In the genomic region with DNA sequence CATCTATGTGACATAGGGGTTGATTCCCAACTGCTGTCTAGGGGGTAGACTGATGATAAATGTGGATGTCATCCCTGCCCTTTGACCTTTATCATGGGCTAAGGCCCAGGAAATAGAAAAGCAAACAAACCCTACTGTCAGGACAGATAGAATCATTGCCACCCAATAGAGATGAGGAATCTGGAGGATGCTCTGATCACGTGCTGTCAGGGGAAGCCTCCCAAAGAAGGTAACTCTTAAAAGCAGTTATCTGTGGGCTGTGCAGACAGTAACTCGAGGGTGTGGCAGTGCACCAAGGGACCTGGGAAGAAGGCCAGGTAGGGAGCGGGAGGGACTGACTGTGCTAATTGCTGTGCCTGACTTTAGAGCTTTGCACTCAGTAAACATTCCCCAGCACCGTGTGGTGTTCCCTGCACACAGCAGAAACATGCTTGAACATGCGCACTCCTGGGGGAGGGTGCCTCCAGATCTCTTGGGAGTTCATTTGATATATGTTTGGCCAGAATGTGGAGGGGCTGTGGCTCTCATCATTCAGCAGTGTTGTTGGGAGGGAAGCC, we compare ENCODE assay signal across 24 mouse cellular contexts. TPM values are rescaled to one million over a fixed set of nuclear protein-coding genes. Genes with fewer than 3 reads are reported as not detected.
A peak's percentile ranks its signal among the peaks of the same experiment; 100 is the strongest.
DNase-seq lines count a peak whose midpoint lies in the region; ATAC-seq and TF ChIP-seq lines count a peak whose summit lies in the region.
"Had no signal": no experiment of that assay in that cellular context is flagged by ENCODE, and none has a peak within 500 bp of the region (broad histone marks: within the 10 kb centered on the region; RNA-seq: fewer than 3 reads in every experiment).

No protein-coding gene starts in this region.

- intact Hi-C loops in gastrocnemius, adult 2 months (cut with DNase I) = loop anchor here (10.0 kb wide), 1 partner anchor 135 kb away; no protein-coding TSS in a partner anchor
- intact Hi-C loops in gastrocnemius, postnatal 14 days (cut with DNase I; ENCODE audit: low total_unique reads) = no loop called here

- 36% methylated on average over 5 of the region's 5 CpGs for WGBS in intestine, embryonic 16.5 days
- 61% methylated on average over 5 of the region's 5 CpGs for WGBS in cerebellum, adult 2 months

- peak; percentile 48; the same call in 1 of the 2 replicates for ATAC-seq in intestine, embryonic 16.5 days
- ATAC-seq: forebrain, embryonic 13.5 days had no signal

- H3K36me3 ChIP-seq in intestine, embryonic 16.5 days (ENCODE audit: control insufficient read depth, insufficient read depth, low read length) = no peaks in the 10 kb centered on the region
- H3K36me3 ChIP-seq in testis, adult 2 months (ENCODE audit: control insufficient read depth, insufficient read depth, low read length) = no peaks in the 10 kb centered on the region
- H3K36me3 ChIP-seq: G1E had no signal

- no peak overlapping the region for H3K27ac ChIP-seq in gastrocnemius, adult 2 months
- H3K27ac ChIP-seq in intestine, embryonic 16.5 days (ENCODE audit: low read length) = no peak overlapping the region
- peak overlapping the region; percentile 25 for H3K27ac ChIP-seq in testis, adult 2 months (ENCODE audit: control insufficient read depth, insufficient read depth, low read depth, low read length)
- no peak overlapping the region for H3K27ac ChIP-seq in cerebellum, adult 2 months (ENCODE audit: insufficient read depth, low read length)
- H3K27ac ChIP-seq: forebrain, embryonic 13.5 days had no signal

- peak; percentile 28 for DNase-seq in gastrocnemius, adult 2 months
- no peak for DNase-seq in gastrocnemius, postnatal 14 days
- DNase-seq in ovary, postnatal 36 days (ENCODE audit: low spot score) = peak; percentile 20
- no peak for DNase-seq in ovary, postnatal 10 days (ENCODE audit: low spot score)
- no peak for DNase-seq in cerebellum, adult 2 months
- no peak for DNase-seq in adrenal gland, postnatal 25 days
- DNase-seq: adrenal gland, postnatal 14 days; cerebellum, adult 11 months; cerebellum, postnatal 14 days; embryo, embryonic 11 days; gastrocnemius, postnatal 36 days; kidney, adult 9 months; kidney, postnatal 4 days; layer of hippocampus, adult 9-11 months; lung, adult 18-20 months; lung, postnatal 14 days; midbrain, embryonic 14.5 days; retina, postnatal 1 day had no signal

- no peak overlapping the region for H3K9ac ChIP-seq in intestine, embryonic 16.5 days (ENCODE audit: low read depth, low read length)
- H3K9ac ChIP-seq: forebrain, embryonic 13.5 days had no signal

- no peak for TF ChIP-seq CTCF in gastrocnemius, adult 2 months (IDR thresholded peaks at IDR 0.05)
- TF ChIP-seq CTCF in testis, adult 2 months (IDR thresholded peaks at IDR 0.05; ENCODE audit: control insufficient read depth, insufficient read depth, insufficient replicate concordance, low read depth, low read length) = no peak
- TF ChIP-seq CTCF in cerebellum, adult 2 months (IDR thresholded peaks at IDR 0.05; ENCODE audit: borderline replicate concordance, insufficient read depth, low read depth, low read length) = no peak

- TF ChIP-seq POLR2A in testis, adult 2 months (IDR thresholded peaks at IDR 0.05; ENCODE audit: control insufficient read depth, low read depth, low read length) = no peak
- TF ChIP-seq POLR2A in cerebellum, adult 2 months (IDR thresholded peaks at IDR 0.05; ENCODE audit: borderline replicate concordance, insufficient read depth, low read length) = no peak

- H3K9me3 ChIP-seq in intestine, embryonic 16.5 days (ENCODE audit: control insufficient read depth, low read length) = no peaks in the 10 kb centered on the region
- H3K9me3 ChIP-seq: forebrain, embryonic 13.5 days; G1E had no signal

- H3K27me3 ChIP-seq in intestine, embryonic 16.5 days (replicated peaks; ENCODE audit: control insufficient read depth, insufficient read depth, low read length) = no peaks in the 10 kb centered on the region
- no peaks in the 10 kb centered on the region; the same call in 1 of the 2 replicates for H3K27me3 ChIP-seq in testis, adult 2 months (ENCODE audit: control insufficient read depth, insufficient read depth, low read length)
- no peaks in the 10 kb centered on the region for H3K27me3 ChIP-seq in cerebellum, adult 2 months (ENCODE audit: control insufficient read depth, insufficient read depth, low read length)
- H3K27me3 ChIP-seq: forebrain, embryonic 13.5 days had no signal

- no peak overlapping the region for H3K4me2 ChIP-seq in intestine, embryonic 16.5 days (ENCODE audit: low read depth, low read length)
- H3K4me2 ChIP-seq: forebrain, embryonic 13.5 days had no signal

- H3K4me1 ChIP-seq in intestine, embryonic 16.5 days (ENCODE audit: control insufficient read depth, insufficient read depth, low read length) = peaks cover 3% of the 10 kb centered on the region
- H3K4me1 ChIP-seq in testis, adult 2 months (ENCODE audit: control insufficient read depth, insufficient read depth, low read length) = no peaks in the 10 kb centered on the region; the same call in none of the 2 replicates
- H3K4me1 ChIP-seq in cerebellum, adult 2 months (ENCODE audit: control insufficient read depth, insufficient read depth, low read length) = no peaks in the 10 kb centered on the region
- H3K4me1 ChIP-seq: forebrain, embryonic 13.5 days had no signal

- H3K4me3 ChIP-seq in gastrocnemius, adult 2 months = no peak overlapping the region
- no peak overlapping the region for H3K4me3 ChIP-seq in intestine, embryonic 16.5 days (ENCODE audit: low read length)
- no peak overlapping the region for H3K4me3 ChIP-seq in testis, adult 2 months (ENCODE audit: control insufficient read depth, low read depth, low read length)
- no peak overlapping the region for H3K4me3 ChIP-seq in cerebellum, adult 2 months (replicated peaks; ENCODE audit: insufficient read depth, low read depth, low read length)
- H3K4me3 ChIP-seq: erythroblast, embryonic 14.5 days; forebrain, embryonic 13.5 days; myocyte had no signal

RNA-seq across cellular contexts. Expression of a gene that starts 10.5 kb away (rescaled TPM):
- total RNA-seq in gastrocnemius, adult 2 months (2021) = 10 to 100 TPM; 15.0 to 16.2 TPM
- total RNA-seq in gastrocnemius, postnatal 14 days (2021) = 10 to 100 TPM; 16.9 to 18.6 TPM
- polyA plus RNA-seq in intestine, embryonic 16.5 days (2015; fragmentation: Nextera tagmentation; extraction: Ambion mirVana) = 52.3 and 54.4 TPM in 2 replicates
- polyA plus RNA-seq in testis, adult 2 months (2012; rRNA removed) = 7.8 and 12.1 TPM in 2 replicates
- 61.6 and 68.0 TPM in 2 replicates for polyA plus RNA-seq in cerebellum, adult 2 months (2012; rRNA removed)
- total RNA-seq in adrenal gland, postnatal 25 days (2021) = 59.2 and 72.5 TPM in 2 replicates

Comparison
In these comparisons a context has a peak if more than half of its experiments do, and no peak if none do; other contexts are left out.
1. DNase-seq: peak in gastrocnemius, adult 2 months (single experiment) and ovary, postnatal 36 days (single experiment); none in gastrocnemius, postnatal 14 days (single experiment), ovary, postnatal 10 days (single experiment), cerebellum, adult 2 months (0 of 2) and adrenal gland, postnatal 25 days (single experiment).